Mouse (Mus musculus): Measurements from ENCODE around the gene Rhbdl1. TPM values are rescaled to one million over a fixed set of nuclear protein-coding genes. Genes with fewer than 3 reads are reported as not detected.

Gene Rhbdl1
- polyA plus RNA-seq, 1 experiment from 2014 or later = 1.4 TPM

DNA sequence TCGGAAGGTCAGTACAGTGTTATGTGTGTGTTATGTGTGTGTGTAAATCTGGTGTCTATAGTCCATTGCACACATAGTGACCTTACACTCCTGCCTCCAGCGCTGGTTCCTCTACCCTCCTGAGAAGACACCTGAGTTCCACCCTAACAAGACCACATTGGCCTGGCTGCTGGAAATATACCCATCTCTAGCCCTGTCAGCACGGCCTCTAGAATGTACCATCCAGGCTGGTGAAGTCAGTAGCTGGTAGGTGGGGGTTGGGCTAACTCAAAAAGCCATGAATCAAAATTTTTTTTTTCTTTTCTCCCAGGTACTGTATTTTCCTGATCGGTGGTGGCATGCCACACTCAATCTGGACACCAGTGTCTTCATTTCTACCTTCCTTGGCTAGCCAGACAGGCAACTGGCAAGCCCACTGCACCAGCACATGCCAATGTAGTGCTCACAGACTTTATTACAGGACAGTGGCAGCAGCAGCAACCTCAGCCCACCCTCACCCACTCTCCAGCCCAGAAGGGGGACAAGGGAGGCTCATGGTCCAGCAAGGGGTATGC, 6.8 kb downstream of the Rhbdl1 start:
- no peaks in the 10 kb centered on the region for H3K9me3 ChIP-seq (replicated peaks)
- no peak for ATAC-seq (replicated peaks; ENCODE audit: insufficient number of reproducible peaks, insufficient read depth, low FRiP score, low read depth)
- H3K9ac ChIP-seq = no peak overlapping the region
- no peak overlapping the region for H3K27ac ChIP-seq
- peak overlapping the region; percentile 84; the same call in 1 of the 2 replicates for H3K4me2 ChIP-seq
- H3K4me1 ChIP-seq (replicated peaks) = peaks cover 55% of the 10 kb centered on the region
- H3K27me3 ChIP-seq = no peaks in the 10 kb centered on the region
- peaks cover 22% of the 10 kb centered on the region for H3K36me3 ChIP-seq
- WGBS = 79% methylated on average over 4 of the region's 4 CpGs
- H3K4me3 ChIP-seq = peak overlapping the region; percentile 72

GRCm38 (mm10) chr17:25829558-25830017, 7.5 kb downstream of the Rhbdl1 start:
- H3K27me3 ChIP-seq = no peaks in the 10 kb centered on the region
- peaks cover 18% of the 10 kb centered on the region for H3K36me3 ChIP-seq
- H3K4me2 ChIP-seq = peak overlapping the region; percentile 84
- H3K9ac ChIP-seq = peak overlapping the region; percentile 82
- peaks cover 55% of the 10 kb centered on the region for H3K4me1 ChIP-seq (replicated peaks)
- H3K9me3 ChIP-seq (replicated peaks) = no peaks in the 10 kb centered on the region
- ATAC-seq (replicated peaks; ENCODE audit: insufficient number of reproducible peaks, insufficient read depth, low FRiP score, low read depth) = no peak
- peak overlapping the region; percentile 90 for H3K27ac ChIP-seq
- H3K4me3 ChIP-seq = peak overlapping the region; percentile 72
- WGBS = 39% methylated on average over 8 of the region's 8 CpGs

DNA sequence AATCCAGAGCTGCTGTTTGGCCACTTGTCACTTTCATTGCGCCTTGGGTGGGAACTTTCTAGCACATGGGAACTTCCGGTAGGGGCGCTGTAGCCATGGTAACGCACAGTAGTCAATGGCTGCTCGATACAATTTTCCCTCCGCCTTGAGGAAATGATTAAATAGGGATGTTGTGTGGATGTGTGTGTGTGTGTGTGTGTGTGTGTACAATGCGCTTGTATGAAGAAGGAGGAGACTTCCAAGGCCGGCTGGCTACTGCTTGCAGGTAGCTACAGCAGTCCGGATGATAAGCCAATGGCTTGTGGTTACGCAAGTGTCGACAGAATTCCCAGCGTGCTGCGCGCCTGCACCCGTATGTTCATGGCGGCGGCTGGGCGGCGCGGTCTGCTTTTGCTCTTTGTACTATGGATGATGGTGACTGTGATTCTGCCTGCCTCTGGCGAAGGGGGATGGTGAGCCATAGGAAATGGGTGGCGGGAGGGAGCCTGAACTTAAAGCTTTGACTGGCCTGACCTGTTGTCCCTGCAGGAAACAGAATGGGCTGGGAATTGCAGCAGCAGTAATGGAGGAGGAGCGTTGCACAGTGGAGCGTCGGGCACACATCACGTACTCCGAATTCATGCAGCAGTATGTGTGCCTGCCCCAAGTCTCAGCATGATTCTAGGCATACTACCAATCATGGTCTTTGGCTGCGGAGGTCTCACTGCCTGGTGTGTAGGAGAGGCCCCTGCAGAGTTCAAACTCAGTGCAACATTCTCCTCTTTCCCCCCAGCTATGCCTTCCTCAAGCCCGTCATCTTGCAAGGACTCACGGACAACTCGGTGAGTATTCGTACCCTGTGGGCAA, 8.2 kb downstream of the Rhbdl1 start, which contains the start of gene Jmjd8:
TSS of gene Jmjd8 (plus strand) at position 156 of the 846 bp plus-strand sequence.
- Histone ChIP-seq H3K27ac (peak within 1 kb of the TSS; percentile 90), H3K4me2 (peak within 1 kb of the TSS; percentile 84), H3K9ac (peak within 1 kb of the TSS; percentile 82), H3K36me3 (peaks cover 18% of the 10 kb centered on the region), H3K9me3 (replicated peaks) (no peaks in the 10 kb centered on the region), H3K27me3 (no peaks in the 10 kb centered on the region), H3K4me1 (replicated peaks) (peaks cover 55% of the 10 kb centered on the region), H3K4me3 (peak within 1 kb of the TSS; percentile 72)
- ATAC-seq (replicated peaks; ENCODE audit: insufficient number of reproducible peaks, insufficient read depth, low FRiP score, low read depth) = no peak
- under 1% methylated on average over 32 of the region's 32 CpGs for WGBS

DNA sequence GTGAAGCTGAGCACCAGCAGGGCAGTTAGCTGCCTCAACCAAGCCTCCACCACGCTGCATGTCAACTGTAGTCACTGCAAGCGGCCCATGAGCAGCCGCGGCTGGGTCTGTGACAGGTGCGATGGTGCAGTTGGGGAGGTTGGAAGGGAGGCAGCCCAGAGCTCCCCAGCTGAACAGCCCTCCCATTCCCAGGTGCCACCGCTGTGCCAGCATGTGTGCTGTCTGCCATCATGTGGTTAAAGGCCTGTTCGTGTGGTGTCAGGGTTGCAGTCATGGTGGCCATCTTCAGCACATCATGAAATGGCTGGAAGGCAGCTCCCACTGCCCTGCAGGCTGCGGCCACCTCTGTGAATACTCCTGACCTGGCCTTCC, 8.9 kb downstream of the Rhbdl1 start:
- Histone ChIP-seq H3K9ac (peak overlapping the region; percentile 82; the same call in 1 of the 2 replicates), H3K4me3 (peak overlapping the region; percentile 72), H3K27me3 (no peaks in the 10 kb centered on the region), H3K4me1 (replicated peaks) (peaks cover 56% of the 10 kb centered on the region), H3K36me3 (peaks cover 18% of the 10 kb centered on the region), H3K27ac (peak overlapping the region; percentile 90), H3K4me2 (peak overlapping the region; percentile 84), H3K9me3 (replicated peaks) (no peaks in the 10 kb centered on the region)
- no peak for ATAC-seq (replicated peaks; ENCODE audit: insufficient number of reproducible peaks, insufficient read depth, low FRiP score, low read depth)
- WGBS = 81% methylated on average over 8 of the region's 8 CpGs

- 89% methylated on average over 22 of the region's 22 CpGs for WGBS
These were observed 9.4 kb downstream of the Rhbdl1 start for GRCm38 (mm10) chr17:25827546-25828222.

GRCm38 (mm10) chr17:25827011-25827410, 10.1 kb downstream of the Rhbdl1 start:
- H3K9me3 ChIP-seq (replicated peaks) = no peaks in the 10 kb centered on the region
- H3K27me3 ChIP-seq = peaks cover 7% of the 10 kb centered on the region
- H3K4me2 ChIP-seq = no peak overlapping the region
- H3K9ac ChIP-seq = no peak overlapping the region
- H3K27ac ChIP-seq = no peak overlapping the region
- peaks cover 54% of the 10 kb centered on the region for H3K4me1 ChIP-seq (replicated peaks)
- H3K4me3 ChIP-seq = no peak overlapping the region
- H3K36me3 ChIP-seq = peaks cover 18% of the 10 kb centered on the region
- WGBS = 91% methylated on average over 13 of the region's 13 CpGs
- no peak for ATAC-seq (replicated peaks; ENCODE audit: insufficient number of reproducible peaks, insufficient read depth, low FRiP score, low read depth)

More at GRCm38 (mm10) chr17:25827546-25828222, 9.4 kb downstream of the Rhbdl1 start:
- no peak for ATAC-seq (replicated peaks; ENCODE audit: insufficient number of reproducible peaks, insufficient read depth, low FRiP score, low read depth)
- Histone ChIP-seq H3K9me3 (replicated peaks) (no peaks in the 10 kb centered on the region), H3K36me3 (peaks cover 18% of the 10 kb centered on the region), H3K27ac (no peak overlapping the region), H3K27me3 (no peaks in the 10 kb centered on the region), H3K4me1 (replicated peaks) (peaks cover 56% of the 10 kb centered on the region), H3K9ac (no peak overlapping the region), H3K4me3 (no peak overlapping the region), H3K4me2 (no peak overlapping the region)

GRCm38 (mm10) chr17:25825984-25826570, 11.0 kb downstream of the Rhbdl1 start:
- ATAC-seq (replicated peaks; ENCODE audit: insufficient number of reproducible peaks, insufficient read depth, low FRiP score, low read depth) = no peak
- no peak overlapping the region for H3K4me2 ChIP-seq
- H3K4me3 ChIP-seq = no peak overlapping the region
- no peak overlapping the region for H3K27ac ChIP-seq
- H3K9me3 ChIP-seq (replicated peaks) = no peaks in the 10 kb centered on the region
- no peak overlapping the region for H3K9ac ChIP-seq
- H3K27me3 ChIP-seq = peaks cover 15% of the 10 kb centered on the region
- H3K36me3 ChIP-seq = peaks cover 14% of the 10 kb centered on the region
- WGBS = 94% methylated on average over 27 of the region's 27 CpGs
- H3K4me1 ChIP-seq (replicated peaks) = peaks cover 44% of the 10 kb centered on the region

DNA sequence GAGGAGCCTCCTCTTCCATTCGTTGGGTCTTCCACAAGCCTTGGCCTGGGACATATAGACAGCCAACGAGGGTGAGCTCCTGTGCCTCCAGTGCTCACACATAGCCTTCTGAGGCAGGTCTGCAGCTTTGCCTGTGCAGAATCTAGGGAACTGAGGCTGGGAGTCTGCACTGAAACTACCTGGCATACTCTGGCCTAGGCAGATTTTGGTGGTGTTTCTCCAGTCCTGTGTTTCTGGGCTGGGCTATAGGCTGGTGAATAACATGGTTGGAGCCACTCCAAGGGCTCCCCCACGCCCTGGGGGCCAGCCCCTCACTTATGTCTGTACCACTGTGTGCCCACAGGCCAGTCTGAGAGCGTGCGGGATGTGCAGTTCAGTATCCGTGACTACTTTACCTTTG, 11.8 kb downstream of the Rhbdl1 start:
- Histone ChIP-seq H3K36me3 (peaks cover 6% of the 10 kb centered on the region; the same call in 1 of the 2 replicates), H3K4me1 (replicated peaks) (peaks cover 38% of the 10 kb centered on the region), H3K4me2 (peak overlapping the region; percentile 87; the same call in 1 of the 2 replicates), H3K27me3 (peaks cover 23% of the 10 kb centered on the region), H3K9ac (no peak overlapping the region), H3K9me3 (replicated peaks) (no peaks in the 10 kb centered on the region), H3K27ac (no peak overlapping the region), H3K4me3 (no peak overlapping the region)
- no peak for ATAC-seq (replicated peaks; ENCODE audit: insufficient number of reproducible peaks, insufficient read depth, low FRiP score, low read depth)
- WGBS = 84% methylated on average over 6 of the region's 6 CpGs

GRCm38 (mm10) chr17:25824362-25825142, 12.5 kb downstream of the Rhbdl1 start:
- H3K36me3 ChIP-seq = peaks cover 5% of the 10 kb centered on the region; the same call in 1 of the 2 replicates
- no peaks in the 10 kb centered on the region for H3K9me3 ChIP-seq (replicated peaks)
- no peak overlapping the region for H3K27ac ChIP-seq
- peak overlapping the region; percentile 63; the same call in 1 of the 2 replicates for H3K9ac ChIP-seq
- H3K27me3 ChIP-seq = peaks cover 30% of the 10 kb centered on the region
- 69% methylated on average over 17 of the region's 17 CpGs for WGBS
- no peak for ATAC-seq (replicated peaks; ENCODE audit: insufficient number of reproducible peaks, insufficient read depth, low FRiP score, low read depth)
- H3K4me2 ChIP-seq = peak overlapping the region; percentile 87
- H3K4me3 ChIP-seq = peak overlapping the region; percentile 61
- H3K4me1 ChIP-seq (replicated peaks) = peaks cover 33% of the 10 kb centered on the region

- Histone ChIP-seq H3K4me3 (peak within 1 kb of the TSS; percentile 61), H3K4me2 (peak within 1 kb of the TSS; percentile 87), H3K27me3 (peaks cover 41% of the 10 kb centered on the region), H3K4me1 (replicated peaks) (peaks cover 24% of the 10 kb centered on the region), H3K27ac (peak within 1 kb of the TSS; percentile 8; the same call in 1 of the 2 replicates), H3K36me3 (peaks cover 5% of the 10 kb centered on the region; the same call in 1 of the 2 replicates), H3K9ac (peak within 1 kb of the TSS; percentile 63), H3K9me3 (replicated peaks) (no peaks in the 10 kb centered on the region)
- ATAC-seq (replicated peaks; ENCODE audit: insufficient number of reproducible peaks, insufficient read depth, low FRiP score, low read depth) = peak; percentile 58; the same call in 1 of the 2 replicates
- under 1% methylated on average over 18 of the region's 18 CpGs for WGBS
These were observed 13.6 kb downstream of the Rhbdl1 start, which contains the start of gene Wdr24 for GRCm38 (mm10) chr17:25823452-25823851. Gene Wdr24 (plus strand): TSS chr17:25823627.

Measured in heart, embryonic 15.5 days (tissue).